Mouse (Mus musculus) bone marrow macrophage, adult 2 months (primary cell): ENCODE results near the gene Stk40.

ENCODE experiments used
- CTCF ChIP-seq: IDR thresholded peaks from 2 replicates; pipeline ENCODE4 v1.5.1; 2012; ENCODE audit warnings: low read depth, mild to moderate bottlenecking, low read length, moderate library complexity
- POLR2A ChIP-seq: IDR thresholded peaks from 2 replicates; pipeline ENCODE4 v1.6.1; 2012; ENCODE audit warnings: mild to moderate bottlenecking, low read depth, low read length, borderline replicate concordance

- TF ChIP-seq CTCF, result no peak
- TF ChIP-seq POLR2A, result no peak
These were observed 53.8 kb downstream of the Stk40 start for GRCm38 (mm10) chr4:126157562-126157961.
